Mouse (Mus musculus) midbrain, postnatal 0 days (tissue): Measurements from ENCODE around the gene Gm9936. TPM values are rescaled to one million over a fixed set of nuclear protein-coding genes. Genes with fewer than 3 reads are reported as not detected.

Source experiments
- ATAC-seq: fragments of 200-750 bp; cut with Nextera tagmentation; 2 replicates; pipeline ENCODE4 v1.8.0; 2017; ENCODE audit warnings: moderate number of reproducible peaks, mild to moderate bottlenecking, moderate TSS enrichment, moderate library complexity; ENCODE audit not compliant: low FRiP score
- DNase-seq: peaks from one replicate; pipeline ENCODE4 v3.0.0-alpha.2; 2015; ENCODE audit warnings: low spot score
- H3K27ac ChIP-seq: fragments of 300-500 bp; sonication (generic); 2 replicates; pipeline ENCODE4 v1.5.1; 2014; ENCODE audit warnings: low read depth, mild to moderate bottlenecking, low read length, mixed read lengths
- H3K27me3 ChIP-seq: fragments of 300-500 bp; sonication (generic); 2 replicates; pipeline ENCODE4 v1.6.1; 2014; ENCODE audit warnings: low read length, control low read depth, mixed read lengths; ENCODE audit not compliant: insufficient read depth
- H3K36me3 ChIP-seq: fragments of 300-500 bp; sonication (generic); 2 replicates; pipeline ENCODE4 v1.6.1; 2014; ENCODE audit warnings: low read length, control low read depth, mixed read lengths; ENCODE audit not compliant: insufficient read depth
- H3K4me1 ChIP-seq: fragments of 300-500 bp; sonication (generic); 2 replicates; pipeline ENCODE4 v1.6.1; 2014; ENCODE audit warnings: mild to moderate bottlenecking, control low read depth, antibody characterized with exemption, low read length, mixed read lengths; ENCODE audit not compliant: insufficient read depth
- H3K4me2 ChIP-seq: fragments of 300-500 bp; sonication (generic); 2 replicates; pipeline ENCODE4 v1.6.1; 2014; ENCODE audit warnings: low read depth, mild to moderate bottlenecking, low read length, mixed read lengths; ENCODE audit not compliant: poor library complexity, severe bottlenecking
- H3K4me3 ChIP-seq: fragments of 300-500 bp; sonication (generic); 2 replicates; pipeline ENCODE4 v1.5.1; 2014; ENCODE audit warnings: low read depth, mild to moderate bottlenecking, low read length, moderate library complexity
- H3K9ac ChIP-seq: fragments of 300-500 bp; sonication (generic); replicated peaks from 2 replicates; pipeline ENCODE4 v1.6.1; 2014; ENCODE audit warnings: mild to moderate bottlenecking, low read length, moderate library complexity, mixed read lengths; ENCODE audit not compliant: poor library complexity, severe bottlenecking
- H3K9me3 ChIP-seq: fragments of 300-500 bp; sonication (generic); 2 replicates; pipeline ENCODE4 v1.6.1; 2016; ENCODE audit warnings: low read length, control low read depth
- CTCF ChIP-seq: IDR thresholded peaks from 2 replicates; pipeline ENCODE4 v1.5.1; 2016; ENCODE audit warnings: antibody characterized with exemption, mild to moderate bottlenecking
- WGBS: fragments of 180-500 bp; shearing (Covaris S2); extraction: QIAGEN DNeasy Blood & Tissue Kit; methylation state at CpG from one replicate; pipeline ENCODE4 v1.1.7; 2014; 5-methylcytosine and 5-hydroxymethylcytosine counted together
- polyA plus RNA-seq: library from polyadenylated mRNA; unstranded; fragments of >200 nt; fragmentation: Nextera tagmentation; extraction: Ambion mirVana; gene quantifications from 2 replicates; pipeline ENCODE4 v1.2.1, GENCODE M21; 2015
- total RNA-seq: library from RNA; depleted of rRNA; stranded (reverse); fragments of >200 nt; gene quantifications from 2 replicates; pipeline ENCODE4 v1.2.3, GENCODE M21; 2014

Gene Gm9936
- total and polyA plus RNA-seq, 2 experiments from 2014 or later, result 3.1 to 6.7 TPM

- TF ChIP-seq CTCF, result no peak
- ATAC-seq, result no peak
- no peaks in the 10 kb centered on the region for H3K9me3 ChIP-seq
- DNase-seq, result no peak
- no peaks in the 10 kb centered on the region for H3K36me3 ChIP-seq
- no peak overlapping the region for H3K4me3 ChIP-seq
- H3K9ac ChIP-seq, result no peak overlapping the region
- H3K27ac ChIP-seq, result no peak overlapping the region
- 68% methylated on average over 6 of the region's 6 CpGs for WGBS
- H3K4me2 ChIP-seq, result no peak overlapping the region
- H3K27me3 ChIP-seq, result no peaks in the 10 kb centered on the region
- no peaks in the 10 kb centered on the region for H3K4me1 ChIP-seq
These were observed 41.9 kb downstream of the Gm9936 start for GRCm38 (mm10) chr5:114816599-114816998.

GRCm38 (mm10) chr5:114813525-114814181 lies 44.8 kb downstream of the Gm9936 start:
- H3K9ac ChIP-seq, result peak overlapping the region; percentile 89
- H3K27me3 ChIP-seq, result no peaks in the 10 kb centered on the region
- H3K9me3 ChIP-seq, result no peaks in the 10 kb centered on the region
- WGBS, result under 1% methylated on average over 50 of the region's 50 CpGs
- peak overlapping the region; percentile 96 for H3K27ac ChIP-seq
- H3K4me3 ChIP-seq, result peak overlapping the region; percentile 79
- no peaks in the 10 kb centered on the region for H3K4me1 ChIP-seq
- peak; percentile 97 for ATAC-seq
- no peak for TF ChIP-seq CTCF
- peaks cover 2% of the 10 kb centered on the region for H3K36me3 ChIP-seq
- DNase-seq, result peak; percentile 94
- H3K4me2 ChIP-seq, result peak overlapping the region; percentile 51

GRCm38 (mm10) chr5:114809826-114810225 lies 48.7 kb downstream of the Gm9936 start:
- ATAC-seq (no peak), DNase-seq (no peak)
- Histone ChIP-seq H3K9me3 (no peaks in the 10 kb centered on the region), H3K27ac (no peak overlapping the region), H3K9ac (no peak overlapping the region), H3K27me3 (no peaks in the 10 kb centered on the region), H3K4me3 (no peak overlapping the region), H3K4me1 (no peaks in the 10 kb centered on the region), H3K4me2 (no peak overlapping the region), H3K36me3 (peaks cover 13% of the 10 kb centered on the region)
- TF ChIP-seq CTCF, result no peak
- whole genome bisulfite sequencing, result 94% methylated on average over 5 of the region's 5 CpGs

GRCm38 (mm10) chr5:114809181-114809756 lies 49.2 kb downstream of the Gm9936 start:
- Histone ChIP-seq H3K27ac (no peak overlapping the region), H3K9me3 (no peaks in the 10 kb centered on the region), H3K36me3 (peaks cover 16% of the 10 kb centered on the region), H3K9ac (no peak overlapping the region), H3K27me3 (no peaks in the 10 kb centered on the region), H3K4me1 (no peaks in the 10 kb centered on the region), H3K4me2 (no peak overlapping the region), H3K4me3 (no peak overlapping the region)
- TF ChIP-seq CTCF, result no peak
- 80% methylated on average over 10 of the region's 10 CpGs for WGBS
- ATAC-seq (no peak), DNase-seq (no peak)

- ATAC-seq, result no peak
- no peaks in the 10 kb centered on the region for H3K9me3 ChIP-seq
These were observed 50.1 kb downstream of the Gm9936 start for GRCm38 (mm10) chr5:114808385-114808784.

GRCm38 (mm10) chr5:114807893-114808292 lies 50.6 kb downstream of the Gm9936 start:
- ATAC-seq (no peak), DNase-seq (no peak)
- Histone ChIP-seq H3K4me2 (no peak overlapping the region), H3K9ac (no peak overlapping the region), H3K4me1 (no peaks in the 10 kb centered on the region), H3K27me3 (no peaks in the 10 kb centered on the region), H3K4me3 (no peak overlapping the region), H3K27ac (no peak overlapping the region), H3K36me3 (peaks cover 28% of the 10 kb centered on the region), H3K9me3 (no peaks in the 10 kb centered on the region)
- 81% methylated on average over 6 of the region's 6 CpGs for WGBS
- TF ChIP-seq CTCF, result no peak

More at GRCm38 (mm10) chr5:114808385-114808784, 50.1 kb downstream of the Gm9936 start:
- no peaks in the 10 kb centered on the region for H3K27me3 ChIP-seq
- H3K4me1 ChIP-seq, result no peaks in the 10 kb centered on the region
- H3K4me2 ChIP-seq, result no peak overlapping the region
- 86% methylated on average over 8 of the region's 8 CpGs for WGBS
- peaks cover 24% of the 10 kb centered on the region for H3K36me3 ChIP-seq
- H3K4me3 ChIP-seq, result no peak overlapping the region
- H3K9ac ChIP-seq, result no peak overlapping the region
- no peak for DNase-seq
- TF ChIP-seq CTCF, result no peak
- H3K27ac ChIP-seq, result no peak overlapping the region
